Mouse (Mus musculus): ENCODE data around the gene Hipk2.

The Hipk2 gene

GRCm38 (mm10) chr6:38828211-38828610 lies 47.8 kb downstream of the Hipk2 start:
- no peak for DNase-seq (ENCODE audit: low spot score)

- DNase-seq (ENCODE audit: low spot score), result no peak
Observed at GRCm38 (mm10) chr6:38827435-38827834, 48.5 kb downstream of the Hipk2 start.

- no peak for DNase-seq (ENCODE audit: low spot score)
Observed at GRCm38 (mm10) chr6:38826857-38827256, 49.1 kb downstream of the Hipk2 start.

- no peak for DNase-seq (ENCODE audit: low spot score)
Observed at GRCm38 (mm10) chr6:38825886-38826285, 50.1 kb downstream of the Hipk2 start.

GRCm38 (mm10) chr6:38823827-38824226 lies 52.1 kb downstream of the Hipk2 start:
- no peak for DNase-seq (ENCODE audit: low spot score)

GRCm38 (mm10) chr6:38823164-38823563 lies 52.8 kb downstream of the Hipk2 start:
- no peak for DNase-seq (ENCODE audit: low spot score)

- no peak for DNase-seq (ENCODE audit: low spot score)
Observed at GRCm38 (mm10) chr6:38821686-38822085, 54.3 kb downstream of the Hipk2 start.

GRCm38 (mm10) chr6:38820862-38821261 lies 55.1 kb downstream of the Hipk2 start:
- no peak for DNase-seq (ENCODE audit: low spot score)

- no peak for DNase-seq (ENCODE audit: low spot score)
Observed at GRCm38 (mm10) chr6:38816216-38816615, 59.7 kb downstream of the Hipk2 start.

- no peak for DNase-seq (ENCODE audit: low spot score)
Observed at GRCm38 (mm10) chr6:38815582-38815981, 60.4 kb downstream of the Hipk2 start.

GRCm38 (mm10) chr6:38814690-38815089 lies 61.3 kb downstream of the Hipk2 start:
- DNase-seq (ENCODE audit: low spot score), result no peak

GRCm38 (mm10) chr6:38811459-38812145 lies 64.4 kb downstream of the Hipk2 start:
- DNase-seq (ENCODE audit: low spot score), result no peak

- DNase-seq (ENCODE audit: low spot score), result no peak
Observed at GRCm38 (mm10) chr6:38810121-38810475, 65.9 kb downstream of the Hipk2 start.

GRCm38 (mm10) chr6:38809396-38810120 lies 66.4 kb downstream of the Hipk2 start:
- DNase-seq (ENCODE audit: low spot score), result no peak

- no peak for DNase-seq (ENCODE audit: low spot score)
Observed at GRCm38 (mm10) chr6:38808317-38808716, 67.6 kb downstream of the Hipk2 start.

- no peak for DNase-seq (ENCODE audit: low spot score)
Observed at GRCm38 (mm10) chr6:38806963-38807445, 69.0 kb downstream of the Hipk2 start.

GRCm38 (mm10) chr6:38805612-38806011 lies 70.4 kb downstream of the Hipk2 start:
- DNase-seq (ENCODE audit: low spot score), result no peak

- DNase-seq (ENCODE audit: low spot score), result no peak
Observed at GRCm38 (mm10) chr6:38801252-38801651, 74.7 kb downstream of the Hipk2 start.

- DNase-seq (ENCODE audit: low spot score), result no peak
Observed at GRCm38 (mm10) chr6:38797548-38797947, 78.4 kb downstream of the Hipk2 start.

GRCm38 (mm10) chr6:38796993-38797392 lies 79.0 kb downstream of the Hipk2 start:
- no peak for DNase-seq (ENCODE audit: low spot score)

- DNase-seq (ENCODE audit: low spot score), result no peak
Observed at GRCm38 (mm10) chr6:38796388-38796787, 79.6 kb downstream of the Hipk2 start.

- DNase-seq (ENCODE audit: low spot score), result no peak
Observed at GRCm38 (mm10) chr6:38795096-38795816, 80.7 kb downstream of the Hipk2 start.

- DNase-seq (ENCODE audit: low spot score), result no peak
Observed at GRCm38 (mm10) chr6:38792966-38793365, 83.0 kb downstream of the Hipk2 start.

All from MN1 (cell line).